Mouse (Mus musculus): ENCODE measurements at regions not wholly inside any gene's neighbourhood (a gene's known extent, or its start where the extent isn't known, plus 50 kb on each side); places are given as distances from the start of the nearest gene placed in this dataset.

DNA sequence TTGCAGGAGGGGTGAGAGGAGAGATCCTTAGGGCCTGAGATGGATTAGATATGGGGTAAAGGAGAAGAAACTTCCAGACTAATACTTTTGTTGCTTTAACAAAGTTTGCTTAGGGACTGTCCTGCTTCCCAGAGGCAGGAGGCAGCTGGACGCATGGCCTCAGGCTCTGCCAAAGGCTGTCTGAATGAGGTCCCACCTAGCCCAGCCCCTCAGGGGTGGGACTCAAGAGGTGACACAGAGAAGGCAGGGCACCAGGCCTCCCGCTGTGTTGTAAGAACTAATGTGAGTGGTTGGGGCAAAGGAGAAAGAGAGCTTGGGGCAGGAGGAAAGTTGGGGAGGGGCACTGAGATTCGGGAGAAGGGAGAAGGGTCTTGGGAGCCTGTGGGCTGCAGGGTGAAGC lies 145.9 kb upstream of the Stt3b start:
- no peak for TF ChIP-seq GATA1 (IDR thresholded peaks at IDR 0.05; ENCODE audit: borderline replicate concordance, low read length)
- TF ChIP-seq FLI1 (IDR thresholded peaks at IDR 0.05; ENCODE audit: low read length): no peak
